Mouse (Mus musculus) brain, embryonic 18.5 days (tissue): Measurements from ENCODE around the gene Gm21244.
"Not testable (repeated sequence)": the region's sequence is repeated elsewhere in the genome, so short reads cannot be mapped to it uniquely, and the experiment has no call there.

Experiments used
- DNase-seq: peaks from one replicate; pipeline ENCODE4 v3.0.0-alpha.2; 2012; ENCODE audit warnings: low read depth, low spot score

The Gm21244 gene

GRCm38 (mm10) chrY:7169193-7169592 is at the start of gene Gm21244:
TSS of gene Gm21244 (minus strand) at chrY:7169293.
- DNase-seq: not testable (repeated sequence)
